Mouse (Mus musculus): ENCODE results near the gene Slu7. TPM values are rescaled to one million over a fixed set of nuclear protein-coding genes. Genes with fewer than 3 reads are reported as not detected.
A peak's percentile ranks its signal among the peaks of the same experiment; 100 is the strongest.

Gene Slu7
- polyA plus RNA-seq, 1 experiment from 2014 or later, result 47.9 TPM

DNA sequence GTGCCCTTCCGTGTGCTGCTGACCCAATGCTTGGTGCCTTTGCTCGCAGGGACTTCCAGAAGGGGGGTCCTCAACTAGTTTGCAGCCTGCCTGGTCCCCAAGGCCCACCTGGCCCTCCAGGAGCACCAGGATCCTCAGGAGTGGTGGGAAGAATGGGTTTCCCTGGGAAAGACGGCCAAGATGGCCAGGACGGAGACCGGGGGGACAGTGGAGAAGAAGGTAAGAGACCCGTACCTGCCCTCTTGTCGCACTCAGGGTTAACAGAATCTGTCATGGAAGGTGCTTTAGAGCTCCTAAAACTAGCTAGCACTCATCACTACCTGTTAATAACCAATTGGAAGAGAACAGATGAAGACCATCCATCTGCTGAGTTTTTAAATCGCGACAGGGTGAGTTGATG, 52.3 kb downstream of the Slu7 start:
- Histone ChIP-seq H3K27me3 (ENCODE audit: insufficient read depth, low read length) (no peaks in the 10 kb centered on the region), H3K4me2 (no peak overlapping the region), H3K9ac (no peak overlapping the region), H3K4me1 (ENCODE audit: insufficient read depth) (peaks cover 37% of the 10 kb centered on the region), H3K36me3 (ENCODE audit: insufficient read depth) (no peaks in the 10 kb centered on the region), H3K27ac (ENCODE audit: low read depth) (no peak overlapping the region), H3K9me3 (ENCODE audit: low read depth, low read length) (no peaks in the 10 kb centered on the region), H3K4me3 (ENCODE audit: low read depth, low read length) (no peak overlapping the region)
- DNase-seq (no peak), ATAC-seq (ENCODE audit: insufficient read depth) (no peak)
- 79% methylated on average over 9 of the region's 9 CpGs for WGBS
- no peak for TF ChIP-seq CTCF (IDR thresholded peaks at IDR 0.05; ENCODE audit: low read depth)

DNA sequence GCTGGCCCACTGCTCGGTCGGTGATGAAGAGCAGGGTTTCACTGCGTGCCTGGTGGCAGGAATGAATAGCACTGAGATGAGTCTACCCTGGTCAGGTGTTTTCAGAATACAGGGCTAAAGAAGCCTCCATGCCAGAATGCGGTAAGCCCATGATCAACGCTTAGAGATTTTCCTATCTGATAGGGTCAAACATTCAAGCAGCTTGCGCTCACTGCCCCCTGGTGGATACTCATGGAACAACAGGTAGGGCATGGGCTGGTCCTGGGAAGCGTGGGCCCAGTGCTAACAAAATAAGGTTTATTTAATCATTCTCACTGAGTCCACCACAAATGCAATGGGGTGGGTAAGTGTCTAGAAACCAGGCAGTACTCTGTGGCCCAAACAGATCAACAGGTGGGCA, 59.1 kb downstream of the Slu7 start:
- no peak overlapping the region for H3K4me3 ChIP-seq (ENCODE audit: low read depth, low read length)
- H3K9me3 ChIP-seq (ENCODE audit: low read depth, low read length), result no peaks in the 10 kb centered on the region
- no peak overlapping the region for H3K27ac ChIP-seq (ENCODE audit: low read depth)
- no peaks in the 10 kb centered on the region for H3K27me3 ChIP-seq (ENCODE audit: insufficient read depth, low read length)
- no peak overlapping the region for H3K9ac ChIP-seq
- no peaks in the 10 kb centered on the region for H3K4me1 ChIP-seq (ENCODE audit: insufficient read depth)
- DNase-seq (peak; percentile 89), ATAC-seq (ENCODE audit: insufficient read depth) (peak; percentile 21; the same call in 1 of the 2 replicates)
- no peaks in the 10 kb centered on the region for H3K36me3 ChIP-seq (ENCODE audit: insufficient read depth)
- no peak overlapping the region for H3K4me2 ChIP-seq
- WGBS, result 26% methylated on average over 7 of the region's 7 CpGs
- peak; percentile 99 for TF ChIP-seq CTCF (IDR thresholded peaks at IDR 0.05; ENCODE audit: low read depth)

DNA sequence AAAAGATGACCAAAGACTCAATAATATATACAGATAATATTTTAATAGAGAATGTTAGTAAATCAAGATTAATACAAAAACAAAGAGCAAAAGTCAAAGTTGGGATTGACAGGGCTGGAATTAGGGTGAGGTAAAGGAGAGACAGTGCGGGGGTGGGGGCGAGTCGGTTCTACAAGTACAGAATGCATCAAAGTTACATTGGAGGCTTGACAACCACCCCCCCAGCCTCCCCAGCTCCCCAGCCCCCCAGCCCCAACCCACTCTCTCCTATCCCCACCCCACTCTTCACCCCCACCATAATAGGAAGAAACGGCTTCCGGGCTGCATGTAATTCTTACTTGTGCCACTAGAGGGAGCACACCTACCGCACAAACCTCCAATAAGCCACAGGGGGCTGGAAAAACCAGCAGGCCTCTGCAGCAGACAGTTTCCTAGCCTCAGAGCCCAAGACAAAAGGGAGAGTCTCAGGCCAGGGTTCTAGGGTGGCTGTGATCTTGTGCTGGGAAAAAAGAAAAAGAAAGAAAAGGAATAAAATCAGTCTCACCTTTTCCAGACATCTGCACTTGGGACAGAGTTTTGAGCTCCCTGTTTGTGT, 60.4 kb downstream of the Slu7 start:
- DNase-seq (peak; percentile 92), ATAC-seq (ENCODE audit: insufficient read depth) (peak; percentile 85)
- Histone ChIP-seq H3K4me3 (ENCODE audit: low read depth, low read length) (no peak overlapping the region), H3K9me3 (ENCODE audit: low read depth, low read length) (no peaks in the 10 kb centered on the region), H3K36me3 (ENCODE audit: insufficient read depth) (no peaks in the 10 kb centered on the region), H3K27ac (ENCODE audit: low read depth) (no peak overlapping the region), H3K4me1 (ENCODE audit: insufficient read depth) (no peaks in the 10 kb centered on the region), H3K27me3 (ENCODE audit: insufficient read depth, low read length) (no peaks in the 10 kb centered on the region), H3K9ac (no peak overlapping the region), H3K4me2 (no peak overlapping the region)
- WGBS, result 15% methylated on average over 6 of the region's 6 CpGs
- peak; percentile 95 for TF ChIP-seq CTCF (IDR thresholded peaks at IDR 0.05; ENCODE audit: low read depth)

DNA sequence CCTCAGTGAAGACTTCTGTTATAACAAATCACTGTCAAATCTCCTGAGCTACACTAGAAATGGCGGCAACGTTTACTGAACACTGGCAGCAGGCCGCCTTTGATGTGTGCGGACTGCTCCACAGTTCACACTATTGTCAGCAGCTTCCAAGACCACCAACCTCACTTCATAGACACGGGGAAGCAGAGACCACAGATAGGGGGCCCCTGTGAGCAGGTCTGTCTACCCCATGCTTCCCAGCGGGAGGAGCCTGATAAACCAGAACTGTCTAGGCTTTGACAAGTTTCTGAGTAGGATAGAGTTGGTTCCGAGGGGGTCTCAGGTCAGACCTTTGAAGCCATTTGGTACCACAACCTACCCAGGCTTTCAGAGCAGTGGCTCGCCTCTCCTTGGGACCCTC, 61.5 kb downstream of the Slu7 start:
- Histone ChIP-seq H3K4me2 (no peak overlapping the region), H3K4me1 (ENCODE audit: insufficient read depth) (no peaks in the 10 kb centered on the region), H3K4me3 (ENCODE audit: low read depth, low read length) (no peak overlapping the region), H3K27ac (ENCODE audit: low read depth) (no peak overlapping the region), H3K9me3 (ENCODE audit: low read depth, low read length) (no peaks in the 10 kb centered on the region), H3K36me3 (ENCODE audit: insufficient read depth) (no peaks in the 10 kb centered on the region), H3K27me3 (ENCODE audit: insufficient read depth, low read length) (no peaks in the 10 kb centered on the region), H3K9ac (no peak overlapping the region)
- DNase-seq (peak; percentile 55), ATAC-seq (ENCODE audit: insufficient read depth) (peak; percentile 21)
- 36% methylated on average over 8 of the region's 8 CpGs for WGBS
- TF ChIP-seq CTCF (IDR thresholded peaks at IDR 0.05; ENCODE audit: low read depth), result peak; percentile 56

DNA sequence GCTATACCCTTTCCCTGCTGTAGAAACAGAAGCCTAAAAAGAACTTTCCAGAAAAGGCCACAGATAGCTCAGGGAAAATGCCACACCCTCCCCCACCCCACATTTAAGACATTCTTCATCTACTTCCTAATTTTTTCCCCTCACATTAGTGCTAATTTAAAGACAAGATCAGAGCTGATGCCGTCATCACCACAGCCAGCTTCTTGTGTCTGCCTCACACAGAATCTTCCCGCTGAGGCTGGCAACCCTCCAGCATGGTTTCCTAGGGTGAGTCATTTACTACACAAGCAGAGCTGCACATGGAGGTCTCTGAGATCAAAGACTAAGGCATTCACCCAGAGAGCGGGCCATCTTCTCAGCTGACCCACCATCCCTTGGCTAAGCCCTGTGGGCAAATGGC, 62.0 kb downstream of the Slu7 start:
- Histone ChIP-seq H3K36me3 (ENCODE audit: insufficient read depth) (no peaks in the 10 kb centered on the region), H3K4me2 (no peak overlapping the region), H3K9me3 (ENCODE audit: low read depth, low read length) (no peaks in the 10 kb centered on the region), H3K27ac (ENCODE audit: low read depth) (no peak overlapping the region), H3K4me1 (ENCODE audit: insufficient read depth) (no peaks in the 10 kb centered on the region), H3K4me3 (ENCODE audit: low read depth, low read length) (no peak overlapping the region), H3K27me3 (ENCODE audit: insufficient read depth, low read length) (no peaks in the 10 kb centered on the region), H3K9ac (no peak overlapping the region)
- WGBS, result 35% methylated on average over 3 of the region's 3 CpGs
- ATAC-seq (ENCODE audit: insufficient read depth), result no peak
- TF ChIP-seq CTCF (IDR thresholded peaks at IDR 0.05; ENCODE audit: low read depth), result no peak
- peak; percentile 79 for DNase-seq

Other genes starting within 250 kb of the Slu7 start
- 82.5 and 87.6 TPM in 2 replicates for gene Pttg1, start 7.5 kb upstream of the Slu7 start, polyA plus RNA-seq (2014; fragmentation: Nextera tagmentation; extraction: Ambion mirVana)
- 2.1 and 2.2 TPM in 2 replicates for gene C1qtnf2, start 40.5 kb downstream of the Slu7 start, polyA plus RNA-seq (2014; fragmentation: Nextera tagmentation; extraction: Ambion mirVana)
- 28.1 and 32.9 TPM in 2 replicates for gene Ccnjl, start 95.0 kb downstream of the Slu7 start, polyA plus RNA-seq (2014; fragmentation: Nextera tagmentation; extraction: Ambion mirVana)
- 6.9 and 7.6 TPM in 2 replicates for gene 4933415A04Rik, start 153.3 kb downstream of the Slu7 start, polyA plus RNA-seq (2014; fragmentation: Nextera tagmentation; extraction: Ambion mirVana)
- not detected in 2 replicates for gene Fabp6, start 167.8 kb downstream of the Slu7 start, polyA plus RNA-seq (2014; fragmentation: Nextera tagmentation; extraction: Ambion mirVana)
- gene Pwwp2a, start 248.3 kb downstream of the Slu7 start, polyA plus RNA-seq (2014; fragmentation: Nextera tagmentation; extraction: Ambion mirVana), result 40.3 and 47.1 TPM in 2 replicates

Measured in lung, embryonic 14.5 days (tissue).